Mouse (Mus musculus) lung, embryonic 16.5 days (tissue): ENCODE data around the gene Strada. TPM values are rescaled to one million over a fixed set of nuclear protein-coding genes. Genes with fewer than 3 reads are reported as not detected.

Experiments
- ATAC-seq: fragments of 200-750 bp; cut with Nextera tagmentation; 2 replicates; pipeline ENCODE4 v1.8.0; 2017; ENCODE audit warnings: low read depth, mild to moderate bottlenecking, moderate library complexity
- H3K27ac ChIP-seq: fragments of 300-500 bp; sonication (generic); 2 replicates; pipeline ENCODE4 v1.5.1; 2014; ENCODE audit warnings: mild to moderate bottlenecking, control low read depth, low read length
- H3K27me3 ChIP-seq: fragments of 300-500 bp; sonication (generic); 2 replicates; pipeline ENCODE4 v1.6.1; 2014; ENCODE audit warnings: low read depth, low read length, mixed read lengths; ENCODE audit not compliant: control insufficient read depth, insufficient read depth
- H3K36me3 ChIP-seq: fragments of 300-500 bp; sonication (generic); 2 replicates; pipeline ENCODE4 v1.6.1; 2014; ENCODE audit warnings: low read length; ENCODE audit not compliant: control insufficient read depth, insufficient read depth
- H3K4me1 ChIP-seq: fragments of 300-500 bp; sonication (generic); replicated peaks from 2 replicates; pipeline ENCODE4 v1.6.1; 2014; ENCODE audit warnings: low read length, mixed read lengths; ENCODE audit not compliant: control insufficient read depth, insufficient read depth
- H3K4me2 ChIP-seq: fragments of 300-500 bp; sonication (generic); 2 replicates; pipeline ENCODE4 v1.6.1; 2014; ENCODE audit warnings: low read depth, low read length, control low read depth
- H3K4me3 ChIP-seq: fragments of 300-500 bp; sonication (generic); 2 replicates; pipeline ENCODE4 v1.5.1; 2014; ENCODE audit warnings: mild to moderate bottlenecking, low read length, control low read depth
- H3K9ac ChIP-seq: fragments of 300-500 bp; sonication (generic); 2 replicates; pipeline ENCODE4 v1.6.1; 2014; ENCODE audit warnings: low read length, control low read depth
- H3K9me3 ChIP-seq: fragments of 300-500 bp; sonication (generic); 2 replicates; pipeline ENCODE4 v1.6.1; 2016; ENCODE audit warnings: low read length; ENCODE audit not compliant: control insufficient read depth
- WGBS: fragments of 180-500 bp; shearing (Covaris S2); extraction: QIAGEN DNeasy Blood & Tissue Kit; methylation state at CpG from one replicate; pipeline ENCODE4 v1.1.7; 2014; 5-methylcytosine and 5-hydroxymethylcytosine counted together
- polyA plus RNA-seq: library from polyadenylated mRNA; unstranded; fragments of >200 nt; fragmentation: Nextera tagmentation; extraction: Ambion mirVana; gene quantifications from 2 replicates; pipeline ENCODE4 v1.2.1, GENCODE M21; 2015

Gene Strada
- polyA plus RNA-seq, 1 experiment from 2014 or later, result 24.2 TPM

GRCm38 (mm10) chr11:106122221-106122620, 79.7 kb downstream of the Strada start:
- Histone ChIP-seq H3K4me1 (no peaks in the 10 kb centered on the region), H3K4me2 (no peak overlapping the region), H3K36me3 (peaks cover 29% of the 10 kb centered on the region), H3K9ac (no peak overlapping the region), H3K27me3 (no peaks in the 10 kb centered on the region), H3K27ac (peak overlapping the region; percentile 54), H3K9me3 (no peaks in the 10 kb centered on the region), H3K4me3 (no peak overlapping the region)
- no peak for ATAC-seq
- WGBS, result 93% methylated on average over 5 of the region's 5 CpGs

Other genes starting within 250 kb of the Strada start
- gene Cyb561, start 248.8 kb downstream of the Strada start, polyA plus RNA-seq, result 41.9 and 44.6 TPM in 2 replicates
- 16.2 and 17.9 TPM in 2 replicates for gene Ace, start 234.2 kb downstream of the Strada start, polyA plus RNA-seq
- 0.34 and 0.45 TPM in 2 replicates for gene Ace3, start 207.5 kb downstream of the Strada start, polyA plus RNA-seq
- 0.23 and 0.34 TPM in 2 replicates for gene Kcnh6, start 194.0 kb downstream of the Strada start, polyA plus RNA-seq
- gene Dcaf7, start 165.3 kb downstream of the Strada start, polyA plus RNA-seq, result 58.8 and 63.4 TPM in 2 replicates
- gene Taco1, start 136.1 kb downstream of the Strada start, polyA plus RNA-seq, result 8.6 and 10.4 TPM in 2 replicates
- gene Map3k3, start 117.6 kb downstream of the Strada start, polyA plus RNA-seq, result 13.9 and 15.8 TPM in 2 replicates
- gene Gm10840, start 41.3 kb downstream of the Strada start, polyA plus RNA-seq, result not detected in 2 replicates
- 218 and 247 TPM in 2 replicates for gene Limd2, start 41.3 kb downstream of the Strada start, polyA plus RNA-seq
- gene Ccdc47, start 14.2 kb upstream of the Strada start, polyA plus RNA-seq, result 91.9 and 96.3 TPM in 2 replicates
- gene Ddx42, start 14.8 kb upstream of the Strada start, polyA plus RNA-seq, result 70.2 and 72.9 TPM in 2 replicates
- 42.9 and 48.7 TPM in 2 replicates for gene Ftsj3, start 53.9 kb upstream of the Strada start, polyA plus RNA-seq
- gene Psmc5, start 54.0 kb upstream of the Strada start, polyA plus RNA-seq, result 242 and 250 TPM in 2 replicates
- 69.3 and 71.4 TPM in 2 replicates for gene Smarcd2, start 70.8 kb upstream of the Strada start, polyA plus RNA-seq
- 0.26 and 0.29 TPM in 2 replicates for gene Tcam1, start 74.5 kb upstream of the Strada start, polyA plus RNA-seq
- gene Gh, start 99.7 kb upstream of the Strada start, polyA plus RNA-seq, result not detected in 2 replicates
- 4.7 and 6.8 TPM in 2 replicates for gene Cd79b, start 112.6 kb upstream of the Strada start, polyA plus RNA-seq
- 0.03 and 0.06 TPM in 2 replicates for gene Scn4a, start 151.1 kb upstream of the Strada start, polyA plus RNA-seq
- gene Prr29, start 163.3 kb upstream of the Strada start, polyA plus RNA-seq, result 2.0 and 4.4 TPM in 2 replicates
- 108 and 126 TPM in 2 replicates for gene Icam2, start 185.9 kb upstream of the Strada start, polyA plus RNA-seq